Mouse (Mus musculus): ENCODE data around the gene Wwc1. TPM values are rescaled to one million over a fixed set of nuclear protein-coding genes. Genes with fewer than 3 reads are reported as not detected.

Gene Wwc1
- polyA plus RNA-seq, 1 experiment: not detected

DNA sequence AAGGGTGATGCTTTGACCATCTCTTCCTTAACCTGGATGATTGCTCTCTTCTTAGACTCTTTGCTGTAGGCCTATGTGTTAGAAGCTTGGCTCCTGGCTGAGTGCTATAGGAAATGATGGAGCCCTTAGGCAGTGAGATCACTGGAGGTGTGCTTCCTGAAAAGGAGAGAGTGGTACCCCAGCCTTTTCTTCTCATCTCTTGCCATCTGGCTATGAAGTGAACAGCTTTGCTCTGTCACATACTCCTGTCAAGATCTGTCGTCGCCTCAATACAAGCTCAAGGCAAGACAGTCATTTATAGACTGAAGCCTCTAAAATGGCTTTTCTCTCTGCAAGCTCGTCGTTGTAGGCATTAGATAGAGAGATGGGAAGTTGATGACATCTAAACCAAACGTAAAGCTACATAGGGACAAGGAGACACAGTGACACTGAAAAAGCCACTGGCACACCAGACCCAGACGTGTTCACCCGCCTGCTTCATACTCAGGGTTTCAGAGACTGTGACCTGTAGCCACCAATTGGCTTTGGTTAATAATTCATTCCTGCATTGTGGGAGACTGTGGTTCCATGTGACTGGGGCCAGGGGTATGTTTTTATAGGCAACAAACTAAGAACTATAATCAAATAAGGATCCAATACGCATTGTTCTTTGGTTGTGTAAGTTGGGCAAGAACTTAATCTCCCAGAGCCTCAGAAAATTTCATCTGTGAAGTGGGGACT is 63.7 kb downstream of the Wwc1 start:
- peaks cover 19% of the 10 kb centered on the region; the same call in 1 of the 2 replicates for H3K4me1 ChIP-seq (ENCODE audit: control insufficient read depth, insufficient read depth, low read length)
- H3K4me3 ChIP-seq (ENCODE audit: insufficient read depth, low read depth, low read length): no peak overlapping the region
- WGBS: 93% methylated on average over 8 of the region's 8 CpGs
- TF ChIP-seq CTCF (IDR thresholded peaks at IDR 0.05; ENCODE audit: insufficient read depth, low read depth, low read length) (no peak), POLR2A (IDR thresholded peaks at IDR 0.05; ENCODE audit: insufficient read depth, low read depth, low read length) (no peak)
- H3K27ac ChIP-seq (ENCODE audit: insufficient read depth, low read depth, low read length): no peak overlapping the region

DNA sequence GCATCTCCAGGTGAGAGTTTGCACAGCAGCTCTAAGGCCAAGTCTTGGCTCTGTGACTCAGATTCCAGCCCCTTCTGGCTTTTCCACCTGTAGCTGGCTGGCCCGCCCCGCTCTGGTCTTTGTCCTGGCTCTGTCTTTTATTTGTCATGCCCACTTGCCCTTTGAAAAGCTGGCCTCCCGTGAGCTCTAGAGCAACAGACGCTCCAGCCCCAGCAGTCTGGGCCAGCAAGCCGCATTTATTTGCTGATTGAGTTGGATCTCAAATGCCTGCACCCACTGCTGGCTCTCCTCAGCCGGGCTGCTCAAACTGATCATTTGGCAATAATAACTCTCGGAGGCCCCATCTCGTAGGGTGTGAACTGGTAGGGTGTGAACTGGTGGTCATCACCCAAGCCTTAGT is 64.8 kb downstream of the Wwc1 start:
- no peak for TF ChIP-seq CTCF (IDR thresholded peaks at IDR 0.05; ENCODE audit: insufficient read depth, low read depth, low read length)
- H3K4me3 ChIP-seq (ENCODE audit: insufficient read depth, low read depth, low read length): no peak overlapping the region
- WGBS: 63% methylated on average over 8 of the region's 8 CpGs
- peaks cover 19% of the 10 kb centered on the region; the same call in 1 of the 2 replicates for H3K4me1 ChIP-seq (ENCODE audit: control insufficient read depth, insufficient read depth, low read length)
- H3K27ac ChIP-seq (ENCODE audit: insufficient read depth, low read depth, low read length): no peak overlapping the region

DNA sequence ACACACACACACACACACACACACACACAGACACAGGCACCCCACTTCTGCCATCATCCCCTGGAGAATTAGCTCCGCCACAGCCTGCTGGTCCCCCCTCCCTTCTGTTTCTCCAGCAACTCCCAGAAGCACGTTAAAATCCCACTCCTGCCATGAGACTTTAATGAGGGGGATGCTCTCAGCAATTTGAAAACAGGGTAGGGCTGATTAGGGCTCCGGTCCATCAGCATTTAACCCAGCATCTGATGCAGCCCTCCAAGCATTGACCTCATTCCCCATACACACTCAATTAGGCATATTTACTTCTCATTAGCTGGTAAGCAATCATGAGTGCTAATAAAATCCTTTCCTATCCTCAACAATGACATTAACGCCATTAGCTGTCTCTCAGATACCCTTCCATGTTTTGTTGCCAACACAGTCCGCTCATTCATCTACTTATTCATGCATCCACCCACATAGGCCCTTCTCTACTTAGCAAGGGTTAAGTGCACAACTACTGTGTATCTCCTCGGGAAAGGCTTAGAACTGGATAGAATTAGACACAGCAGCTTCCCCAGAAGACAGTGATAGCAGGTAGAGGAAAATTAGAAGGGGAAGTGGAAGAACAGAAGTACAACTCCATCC is 66.8 kb downstream of the Wwc1 start:
- peaks cover 11% of the 10 kb centered on the region; the same call in 1 of the 2 replicates for H3K4me1 ChIP-seq (ENCODE audit: control insufficient read depth, insufficient read depth, low read length)
- WGBS: 29% methylated on average over 6 of the region's 6 CpGs
- TF ChIP-seq CTCF (IDR thresholded peaks at IDR 0.05; ENCODE audit: insufficient read depth, low read depth, low read length) (no peak), POLR2A (IDR thresholded peaks at IDR 0.05; ENCODE audit: insufficient read depth, low read depth, low read length) (no peak)
- H3K4me3 ChIP-seq (ENCODE audit: insufficient read depth, low read depth, low read length): no peak overlapping the region
- no peak overlapping the region for H3K27ac ChIP-seq (ENCODE audit: insufficient read depth, low read depth, low read length)

DNA sequence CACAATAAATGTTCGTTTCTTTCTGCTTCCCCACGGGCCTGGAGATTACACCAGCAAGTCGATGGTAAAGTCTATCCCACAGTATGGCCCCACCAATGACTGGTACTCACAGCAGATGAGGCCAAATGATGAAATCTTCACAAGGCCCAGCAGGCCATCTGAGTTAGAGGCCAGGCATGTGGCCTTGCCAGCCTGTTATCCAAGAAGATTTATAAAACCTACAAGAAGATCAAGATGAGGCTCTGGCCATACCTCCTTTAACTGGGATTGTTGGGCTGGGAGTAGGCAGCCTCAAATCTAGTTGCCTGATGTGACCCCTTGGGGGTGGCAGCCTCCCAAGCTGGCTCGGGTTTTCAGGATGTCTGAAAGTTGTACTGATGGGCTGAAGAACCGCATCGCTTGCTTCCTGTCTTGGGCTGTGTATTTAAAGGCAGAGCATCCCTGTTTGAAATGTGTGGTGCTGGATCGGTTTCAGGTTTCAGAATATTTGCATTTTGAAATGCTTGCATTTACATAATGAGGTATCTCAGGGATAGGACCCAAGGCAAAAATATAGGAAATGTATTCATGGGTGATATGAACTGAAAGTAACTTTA is 75.3 kb downstream of the Wwc1 start:
- TF ChIP-seq CTCF (IDR thresholded peaks at IDR 0.05; ENCODE audit: insufficient read depth, low read depth, low read length): no peak
- no peak for TF ChIP-seq POLR2A (IDR thresholded peaks at IDR 0.05; ENCODE audit: insufficient read depth, low read depth, low read length)

DNA sequence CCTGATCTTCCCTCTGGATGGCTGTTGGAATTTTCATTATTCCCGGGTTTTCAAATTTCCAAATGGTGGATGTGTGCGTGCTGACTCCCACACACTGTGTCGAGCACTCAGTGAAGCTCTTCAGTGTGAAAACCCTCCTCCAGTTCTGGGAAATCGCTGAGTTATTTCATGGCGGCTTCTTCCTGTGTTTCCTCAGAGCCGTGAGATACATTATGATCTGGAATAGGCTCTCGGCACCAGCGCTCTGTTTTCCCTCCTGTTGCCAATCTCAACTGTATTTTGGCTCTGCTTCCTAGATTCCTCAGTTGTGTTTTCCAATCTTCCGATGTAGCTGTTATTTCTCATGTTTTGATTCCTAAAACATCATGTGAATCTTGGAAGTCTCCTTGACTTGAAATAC is 77.2 kb downstream of the Wwc1 start:
- Histone ChIP-seq H3K4me3 (ENCODE audit: insufficient read depth, low read depth, low read length) (no peak overlapping the region), H3K4me1 (ENCODE audit: control insufficient read depth, insufficient read depth, low read length) (no peaks in the 10 kb centered on the region), H3K27ac (ENCODE audit: insufficient read depth, low read depth, low read length) (no peak overlapping the region)
- WGBS: 46% methylated on average over 9 of the region's 9 CpGs
- no peak for TF ChIP-seq POLR2A (IDR thresholded peaks at IDR 0.05; ENCODE audit: insufficient read depth, low read depth, low read length)

More for the DNA sequence above, 75.3 kb downstream of the Wwc1 start:
- 75% methylated on average over 7 of the region's 7 CpGs for WGBS
- no peak overlapping the region for H3K27ac ChIP-seq (ENCODE audit: insufficient read depth, low read depth, low read length)
- H3K4me3 ChIP-seq (ENCODE audit: insufficient read depth, low read depth, low read length): no peak overlapping the region
- H3K4me1 ChIP-seq (ENCODE audit: control insufficient read depth, insufficient read depth, low read length): no peaks in the 10 kb centered on the region

DNA sequence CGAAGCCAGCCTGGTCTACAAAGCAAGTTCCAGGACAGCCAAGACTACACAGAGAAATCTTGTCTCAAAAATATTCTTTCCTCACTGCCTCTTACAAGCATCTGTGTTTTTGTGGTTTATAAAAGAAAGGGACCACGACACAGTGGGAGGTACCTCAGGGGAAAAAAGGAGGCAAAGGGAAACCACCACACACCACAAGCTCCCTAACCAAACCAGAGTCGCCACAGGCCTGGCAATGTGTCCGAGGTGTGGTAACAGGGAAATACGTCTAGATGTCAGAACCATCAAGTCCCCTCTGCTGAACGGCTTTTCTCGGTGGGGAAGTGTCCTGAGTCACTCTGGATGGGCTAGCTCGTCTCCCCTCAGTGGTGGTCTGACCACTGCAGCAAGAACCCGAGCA is 80.4 kb downstream of the Wwc1 start:
- WGBS: 70% methylated on average over 9 of the region's 9 CpGs
- Histone ChIP-seq H3K27ac (ENCODE audit: insufficient read depth, low read depth, low read length) (no peak overlapping the region), H3K4me1 (ENCODE audit: control insufficient read depth, insufficient read depth, low read length) (no peaks in the 10 kb centered on the region), H3K4me3 (ENCODE audit: insufficient read depth, low read depth, low read length) (no peak overlapping the region)
- TF ChIP-seq CTCF (IDR thresholded peaks at IDR 0.05; ENCODE audit: insufficient read depth, low read depth, low read length) (no peak), POLR2A (IDR thresholded peaks at IDR 0.05; ENCODE audit: insufficient read depth, low read depth, low read length) (no peak)

DNA sequence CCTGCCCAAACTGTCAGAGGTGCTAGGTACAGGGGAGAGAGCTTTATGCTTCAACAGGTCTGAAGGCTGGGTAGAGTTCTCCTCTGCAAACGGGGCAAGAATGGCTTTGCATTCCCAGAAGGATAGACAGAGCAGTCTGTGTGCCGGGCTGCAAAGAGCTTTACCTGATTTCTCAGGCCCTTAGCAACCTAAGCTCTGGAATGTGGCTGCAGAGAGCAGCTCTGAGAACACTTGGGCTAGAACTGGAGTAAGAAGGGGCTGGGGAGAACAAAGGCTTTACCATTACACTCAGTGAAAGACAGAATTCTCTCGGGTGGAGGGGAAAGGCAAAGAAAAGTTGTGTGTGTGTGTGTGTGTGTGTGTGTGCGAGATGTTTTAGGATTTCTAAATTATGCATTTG is 86.9 kb downstream of the Wwc1 start:
- 50% methylated on average over 4 of the region's 4 CpGs for WGBS

DNA sequence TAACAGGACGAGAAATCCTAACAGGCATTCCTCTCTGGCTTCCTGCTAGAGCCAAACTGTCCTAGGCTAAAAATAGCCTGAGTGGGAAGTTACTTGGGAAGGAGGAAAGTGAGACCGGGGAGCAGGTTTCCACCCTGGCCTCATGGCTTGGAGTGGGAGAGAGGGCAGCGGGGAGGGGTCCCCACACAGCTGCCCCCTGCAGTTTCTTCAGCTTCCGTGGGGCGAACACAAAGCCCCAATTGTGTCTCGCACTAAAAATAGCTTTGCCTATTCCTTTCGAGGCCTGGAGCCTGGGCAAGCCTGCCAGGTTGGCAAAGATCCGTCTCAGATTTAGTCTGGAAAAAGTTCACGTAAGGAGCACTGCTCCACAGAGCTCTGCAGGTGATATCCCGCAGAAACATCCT is 87.3 kb downstream of the Wwc1 start:
- H3K27ac ChIP-seq (ENCODE audit: insufficient read depth, low read depth, low read length): peak overlapping the region; percentile 32; the same call in 1 of the 2 replicates
- WGBS: 13% methylated on average over 10 of the region's 10 CpGs

More for the DNA sequence above, 86.9 kb downstream of the Wwc1 start:
- Histone ChIP-seq H3K4me1 (ENCODE audit: control insufficient read depth, insufficient read depth, low read length) (peaks cover 13% of the 10 kb centered on the region), H3K4me3 (ENCODE audit: insufficient read depth, low read depth, low read length) (no peak overlapping the region), H3K27ac (ENCODE audit: insufficient read depth, low read depth, low read length) (peak overlapping the region; percentile 32; the same call in 1 of the 2 replicates)
- TF ChIP-seq CTCF (IDR thresholded peaks at IDR 0.05; ENCODE audit: insufficient read depth, low read depth, low read length): no peak
- no peak for TF ChIP-seq POLR2A (IDR thresholded peaks at IDR 0.05; ENCODE audit: insufficient read depth, low read depth, low read length)

DNA sequence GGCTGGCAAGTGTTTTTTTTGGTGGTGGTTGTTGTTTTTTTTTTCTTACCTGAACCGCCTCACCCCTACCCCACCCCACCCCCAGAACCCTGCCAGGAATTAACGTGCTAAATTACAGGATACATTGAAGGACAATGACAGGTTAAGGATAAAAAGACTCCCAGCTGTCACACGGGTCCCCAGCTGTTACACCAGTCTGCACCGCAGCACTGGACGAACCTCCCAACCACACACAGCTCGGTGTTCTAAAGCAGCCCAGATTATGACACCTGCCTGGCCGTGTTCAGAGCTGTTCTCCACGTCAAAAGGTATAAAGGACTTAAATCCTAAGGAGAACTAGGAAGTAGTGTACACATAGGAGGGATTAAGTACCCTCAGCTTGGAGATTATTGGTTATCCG is 88.0 kb downstream of the Wwc1 start:
- TF ChIP-seq CTCF (IDR thresholded peaks at IDR 0.05; ENCODE audit: insufficient read depth, low read depth, low read length) (no peak), POLR2A (IDR thresholded peaks at IDR 0.05; ENCODE audit: insufficient read depth, low read depth, low read length) (no peak)
- no peak overlapping the region for H3K4me3 ChIP-seq (ENCODE audit: insufficient read depth, low read depth, low read length)
- 68% methylated on average over 9 of the region's 9 CpGs for WGBS
- peaks cover 13% of the 10 kb centered on the region for H3K4me1 ChIP-seq (ENCODE audit: control insufficient read depth, insufficient read depth, low read length)
- H3K27ac ChIP-seq (ENCODE audit: insufficient read depth, low read depth, low read length): no peak overlapping the region

More for the DNA sequence above, 87.3 kb downstream of the Wwc1 start:
- Histone ChIP-seq H3K4me3 (ENCODE audit: insufficient read depth, low read depth, low read length) (no peak overlapping the region), H3K4me1 (ENCODE audit: control insufficient read depth, insufficient read depth, low read length) (peaks cover 13% of the 10 kb centered on the region)
- TF ChIP-seq CTCF (IDR thresholded peaks at IDR 0.05; ENCODE audit: insufficient read depth, low read depth, low read length) (no peak), POLR2A (IDR thresholded peaks at IDR 0.05; ENCODE audit: insufficient read depth, low read depth, low read length) (no peak)

All from olfactory bulb, adult 2 months (tissue).